Mouse (Mus musculus) forebrain, postnatal 0 days (tissue): Measurements from ENCODE around the gene H2al1b. TPM values are rescaled to one million over a fixed set of nuclear protein-coding genes. Genes with fewer than 3 reads are reported as not detected.
"Not testable (repeated sequence)": the region's sequence is repeated elsewhere in the genome, so short reads cannot be mapped to it uniquely, and the experiment has no call there.

Experiments used
- ATAC-seq: fragments of 200-750 bp; cut with Nextera tagmentation; 2 replicates; pipeline ENCODE4 v1.8.0; 2017; ENCODE audit warnings: mild to moderate bottlenecking, moderate library complexity
- DNase-seq: peaks from one replicate; pipeline ENCODE4 v3.0.0-alpha.2; 2015
- H3K27ac ChIP-seq: fragments of 300-500 bp; sonication (generic); 2 replicates; pipeline ENCODE4 v1.5.1; 2014; ENCODE audit warnings: low read depth, mild to moderate bottlenecking, antibody characterized with exemption, low read length, moderate library complexity, mixed read lengths
- H3K27me3 ChIP-seq: fragments of 300-500 bp; sonication (generic); 2 replicates; pipeline ENCODE4 v1.6.1; 2014; ENCODE audit warnings: mild to moderate bottlenecking, low read length, mixed read lengths; ENCODE audit not compliant: insufficient read depth
- H3K36me3 ChIP-seq: fragments of 300-500 bp; sonication (generic); 2 replicates; pipeline ENCODE4 v1.6.1; 2014; ENCODE audit warnings: mild to moderate bottlenecking, moderate library complexity; ENCODE audit not compliant: insufficient read depth
- H3K4me1 ChIP-seq: fragments of 300-500 bp; sonication (generic); 2 replicates; pipeline ENCODE4 v1.6.1; 2014; ENCODE audit warnings: antibody characterized with exemption; ENCODE audit not compliant: insufficient read depth
- H3K4me2 ChIP-seq: fragments of 300-500 bp; sonication (generic); 2 replicates; pipeline ENCODE4 v1.6.1; 2014; ENCODE audit warnings: low read depth, mild to moderate bottlenecking, moderate library complexity
- H3K4me3 ChIP-seq: fragments of 300-500 bp; sonication (generic); 2 replicates; pipeline ENCODE4 v1.5.1; 2014; ENCODE audit warnings: low read depth, low read length, mixed read lengths
- H3K9ac ChIP-seq: fragments of 300-500 bp; sonication (generic); 2 replicates; pipeline ENCODE4 v1.6.1; 2014; ENCODE audit warnings: mild to moderate bottlenecking
- H3K9me3 ChIP-seq: fragments of 300-500 bp; sonication (generic); 2 replicates; pipeline ENCODE4 v1.6.1; 2016; ENCODE audit warnings: low read length
- CTCF ChIP-seq: sonication (generic); IDR thresholded peaks from 2 replicates; pipeline ENCODE4 v1.5.1; 2016; ENCODE audit warnings: antibody characterized with exemption, control low read depth, low read depth
- WGBS: fragments of 180-500 bp; shearing (Covaris S2); extraction: QIAGEN DNeasy Blood & Tissue Kit; methylation state at CpG from one replicate; pipeline ENCODE4 v1.1.7; 2014; 5-methylcytosine and 5-hydroxymethylcytosine counted together
- polyA plus RNA-seq: library from polyadenylated mRNA; unstranded; fragments of >200 nt; fragmentation: Nextera tagmentation; extraction: Ambion mirVana; gene quantifications from 2 replicates; pipeline ENCODE4 v1.2.1, GENCODE M21; 2015
- total RNA-seq: library from RNA; depleted of rRNA; stranded (reverse); fragments of >200 nt; gene quantifications from 2 replicates; pipeline ENCODE4 v1.2.3, GENCODE M21; 2014; rRNA removed

The H2al1b gene
- total RNA-seq, result not detected in 2 replicates
- not detected in 2 replicates for polyA plus RNA-seq

GRCm38 (mm10) chrX:11302132-11302531, at the start of gene H2al1b:
TSS of gene H2al1b (plus strand) at chrX:11302432.
- H3K36me3 ChIP-seq, ATAC-seq, H3K4me2 ChIP-seq, H3K27me3 ChIP-seq, H3K27ac ChIP-seq, H3K9ac ChIP-seq, DNase-seq, H3K9me3 ChIP-seq, H3K4me1 ChIP-seq, H3K4me3 ChIP-seq: not testable (repeated sequence)
- 90% methylated on average over 1 of the region's 3 CpGs for WGBS

- ATAC-seq (no peak), DNase-seq (no peak)
- no peaks in the 10 kb centered on the region for H3K36me3 ChIP-seq
- H3K9me3 ChIP-seq, result no peaks in the 10 kb centered on the region
- 68% methylated on average over 5 of the region's 5 CpGs for WGBS
- no peak overlapping the region for H3K4me3 ChIP-seq
- no peaks in the 10 kb centered on the region for H3K27me3 ChIP-seq
- TF ChIP-seq CTCF, result no peak
- no peak overlapping the region for H3K4me2 ChIP-seq
- H3K27ac ChIP-seq, result no peak overlapping the region
- no peaks in the 10 kb centered on the region for H3K4me1 ChIP-seq
- H3K9ac ChIP-seq, result no peak overlapping the region
Observed at GRCm38 (mm10) chrX:11254062-11254461, 48.2 kb upstream of the H2al1b start.

GRCm38 (mm10) chrX:11254521-11255207, 47.6 kb upstream of the H2al1b start:
- Histone ChIP-seq H3K36me3 (no peaks in the 10 kb centered on the region), H3K9me3 (no peaks in the 10 kb centered on the region), H3K4me3 (no peak overlapping the region), H3K27ac (no peak overlapping the region), H3K4me2 (no peak overlapping the region), H3K27me3 (no peaks in the 10 kb centered on the region), H3K4me1 (no peaks in the 10 kb centered on the region), H3K9ac (no peak overlapping the region)
- DNase-seq (no peak), ATAC-seq (no peak)
- TF ChIP-seq CTCF, result no peak
- 61% methylated on average over 11 of the region's 11 CpGs for WGBS

DNA sequence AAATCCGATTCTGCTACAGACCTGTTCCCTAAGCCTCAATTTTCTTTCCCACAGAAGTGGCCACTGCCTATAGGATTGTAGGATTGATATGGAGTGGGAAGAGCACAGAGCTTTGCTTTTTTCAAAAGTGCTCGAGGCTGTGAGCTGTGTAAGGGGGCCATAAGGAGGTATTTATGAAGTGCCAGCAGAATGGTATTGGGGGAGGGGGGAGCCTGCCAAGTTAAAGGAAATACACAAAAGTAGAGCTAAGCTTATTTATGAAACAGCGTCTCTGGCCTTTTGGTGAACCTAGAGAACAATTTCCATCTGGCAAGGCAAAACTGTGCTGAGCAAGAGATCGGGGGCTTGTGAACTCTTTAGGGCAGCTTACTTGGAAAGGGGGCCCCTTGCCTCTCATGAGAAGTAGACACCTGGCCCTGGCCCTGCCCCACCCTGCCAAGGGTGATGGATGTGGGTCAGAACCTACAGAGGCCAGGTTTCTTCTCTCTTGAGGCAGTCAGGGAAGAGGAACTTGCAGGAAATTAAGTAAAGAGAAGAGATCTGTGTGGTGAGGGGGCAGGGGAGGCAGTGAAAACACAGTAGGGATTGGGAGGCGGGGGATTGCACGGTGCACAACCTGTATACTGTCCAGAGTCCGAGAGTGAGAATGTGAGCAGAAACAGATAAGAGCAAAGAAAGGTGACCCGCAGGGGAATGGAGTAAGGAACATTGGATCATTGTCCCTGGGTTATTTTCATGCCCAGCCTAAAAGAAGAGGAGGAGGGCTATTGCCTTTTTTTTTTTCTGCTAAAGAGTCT, 46.5 kb upstream of the H2al1b start:
- TF ChIP-seq CTCF, result no peak
- no peaks in the 10 kb centered on the region for H3K9me3 ChIP-seq
- H3K4me3 ChIP-seq, result no peak overlapping the region
- ATAC-seq (no peak), DNase-seq (no peak)
- no peaks in the 10 kb centered on the region for H3K4me1 ChIP-seq
- 72% methylated on average over 8 of the region's 8 CpGs for WGBS
- no peaks in the 10 kb centered on the region for H3K36me3 ChIP-seq
- no peaks in the 10 kb centered on the region for H3K27me3 ChIP-seq
- no peak overlapping the region for H3K9ac ChIP-seq
- H3K4me2 ChIP-seq, result no peak overlapping the region
- H3K27ac ChIP-seq, result no peak overlapping the region

DNA sequence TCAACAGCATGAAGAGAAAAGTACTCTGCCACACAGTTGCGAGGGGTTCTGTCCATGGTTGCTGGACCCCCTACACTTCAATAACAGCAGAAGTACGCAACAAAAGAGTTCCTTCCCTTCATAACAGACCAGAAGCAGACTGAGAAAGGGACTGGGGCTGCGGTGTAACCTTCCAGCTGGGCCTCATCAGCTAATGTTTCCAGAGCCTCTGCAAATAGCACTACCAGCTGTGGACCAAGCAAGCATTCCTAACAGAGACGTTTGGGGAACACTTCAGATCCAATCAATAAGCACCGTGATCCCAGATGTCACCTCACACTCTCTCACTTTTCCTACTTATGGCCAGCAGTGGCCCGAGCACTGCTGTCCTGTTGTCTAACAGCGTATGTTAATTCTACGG, 37.3 kb upstream of the H2al1b start:
- Histone ChIP-seq H3K4me3 (no peak overlapping the region), H3K27me3 (no peaks in the 10 kb centered on the region), H3K4me1 (no peaks in the 10 kb centered on the region), H3K9ac (no peak overlapping the region), H3K9me3 (no peaks in the 10 kb centered on the region), H3K36me3 (no peaks in the 10 kb centered on the region), H3K4me2 (no peak overlapping the region), H3K27ac (no peak overlapping the region)
- no peak for ATAC-seq
- WGBS, result 85% methylated on average over 8 of the region's 8 CpGs
- no peak for TF ChIP-seq CTCF
- no peak for DNase-seq

DNA sequence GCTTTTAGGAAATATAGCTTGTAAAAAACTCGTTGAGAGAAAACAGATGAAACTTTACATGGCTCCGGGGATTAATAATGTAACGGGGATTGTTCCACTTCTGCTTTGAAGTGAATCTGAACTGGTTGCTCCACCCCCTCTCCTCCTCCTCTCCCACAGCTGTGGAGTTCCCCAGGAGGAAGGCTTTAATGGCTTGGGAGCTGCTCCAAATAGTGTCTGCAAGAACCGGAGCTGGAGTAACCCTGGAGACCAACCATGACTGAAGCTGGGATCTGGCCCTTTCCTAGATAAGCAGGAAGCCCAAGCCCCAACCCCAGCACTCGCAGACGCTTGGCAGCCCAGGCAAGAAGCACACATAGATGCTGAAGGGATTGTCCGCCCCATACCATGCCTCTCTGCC, 34.4 kb upstream of the H2al1b start:
- no peak for DNase-seq
- ATAC-seq, result no peak
- TF ChIP-seq CTCF, result no peak
- H3K36me3 ChIP-seq, result no peaks in the 10 kb centered on the region
- no peak overlapping the region for H3K4me3 ChIP-seq
- H3K9ac ChIP-seq, result no peak overlapping the region
- no peak overlapping the region for H3K4me2 ChIP-seq
- 66% methylated on average over 7 of the region's 7 CpGs for WGBS
- H3K9me3 ChIP-seq, result no peaks in the 10 kb centered on the region
- H3K27me3 ChIP-seq, result no peaks in the 10 kb centered on the region
- no peak overlapping the region for H3K27ac ChIP-seq
- H3K4me1 ChIP-seq, result no peaks in the 10 kb centered on the region

DNA sequence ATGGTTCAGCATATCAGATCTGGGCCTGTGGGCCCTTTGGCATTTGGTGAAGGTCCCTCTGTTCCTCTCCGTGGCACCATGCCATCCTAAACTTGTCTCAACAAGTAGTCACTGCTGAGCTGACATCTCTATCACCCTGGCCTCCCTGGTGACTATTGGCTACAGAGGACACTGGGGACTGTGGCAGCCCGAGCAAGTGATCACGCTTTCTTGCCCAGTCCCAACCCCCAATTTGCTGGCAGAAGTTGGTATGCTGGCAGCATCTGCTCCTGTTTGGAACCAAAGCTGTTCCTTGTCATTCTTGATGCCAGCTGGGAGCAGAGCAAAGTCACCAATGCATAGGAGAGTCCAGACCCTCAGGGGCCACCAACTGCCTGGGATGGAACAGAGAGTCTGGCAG, 33.2 kb upstream of the H2al1b start:
- Histone ChIP-seq H3K4me1 (no peaks in the 10 kb centered on the region), H3K4me3 (no peak overlapping the region), H3K9me3 (no peaks in the 10 kb centered on the region), H3K36me3 (no peaks in the 10 kb centered on the region), H3K9ac (no peak overlapping the region), H3K27ac (no peak overlapping the region), H3K4me2 (no peak overlapping the region), H3K27me3 (no peaks in the 10 kb centered on the region)
- ATAC-seq (peak; percentile 64), DNase-seq (peak; percentile 50)
- WGBS, result 61% methylated on average over 3 of the region's 3 CpGs
- TF ChIP-seq CTCF, result no peak
